Mouse (Mus musculus): Measurements from ENCODE around the gene Col19a1. TPM values are rescaled to one million over a fixed set of nuclear protein-coding genes. Genes with fewer than 3 reads are reported as not detected.

The Col19a1 gene
- total and polyA plus RNA-seq, 2 experiments = not detected

GRCm38 (mm10) chr1:24547574-24547973 lies 39.7 kb downstream of the Col19a1 start:
- TF ChIP-seq POLR2A (IDR thresholded peaks at IDR 0.05; ENCODE audit: extremely low read depth, insufficient read depth, low read length) = no peak
- H3K4me1 ChIP-seq (ENCODE audit: control insufficient read depth, insufficient read depth, low read length) = no peaks in the 10 kb centered on the region
- no peaks in the 10 kb centered on the region for H3K36me3 ChIP-seq (ENCODE audit: control insufficient read depth, insufficient read depth, low read length)
- no peaks in the 10 kb centered on the region for H3K79me2 ChIP-seq (ENCODE audit: control insufficient read depth, insufficient read depth, low read length)
- H3K4me3 ChIP-seq (ENCODE audit: insufficient read depth, low read depth, low read length) = no peak overlapping the region
- no peak overlapping the region for H3K9ac ChIP-seq (ENCODE audit: low read depth, low read length)
- no peak for DNase-seq (ENCODE audit: extremely low read depth, low read depth, low spot score)
- no peak overlapping the region for H3K27ac ChIP-seq (replicated peaks; ENCODE audit: insufficient read depth, low read depth, low read length)
- no peaks in the 10 kb centered on the region for H3K27me3 ChIP-seq (ENCODE audit: control insufficient read depth, insufficient read depth, low read length)
- 61% methylated on average over 1 of the region's 1 CpGs for WGBS

- Histone ChIP-seq H3K36me3 (ENCODE audit: control insufficient read depth, insufficient read depth, low read length) (no peaks in the 10 kb centered on the region), H3K27me3 (ENCODE audit: control insufficient read depth, insufficient read depth, low read length) (no peaks in the 10 kb centered on the region), H3K4me1 (ENCODE audit: control insufficient read depth, insufficient read depth, low read length) (no peaks in the 10 kb centered on the region), H3K9ac (ENCODE audit: low read depth, low read length) (no peak overlapping the region), H3K4me3 (ENCODE audit: insufficient read depth, low read depth, low read length) (no peak overlapping the region), H3K27ac (replicated peaks; ENCODE audit: insufficient read depth, low read depth, low read length) (no peak overlapping the region), H3K79me2 (ENCODE audit: control insufficient read depth, insufficient read depth, low read length) (no peaks in the 10 kb centered on the region)
- DNase-seq (ENCODE audit: extremely low read depth, low read depth, low spot score) = no peak
- WGBS = 38% methylated on average over 1 of the region's 1 CpGs
- TF ChIP-seq CTCF (IDR thresholded peaks at IDR 0.05; ENCODE audit: low read depth, low read length) = no peak
- no peak for TF ChIP-seq POLR2A (IDR thresholded peaks at IDR 0.05; ENCODE audit: extremely low read depth, insufficient read depth, low read length)
Observed at GRCm38 (mm10) chr1:24539852-24540251, 47.4 kb downstream of the Col19a1 start.

GRCm38 (mm10) chr1:24527194-24527593 lies 60.1 kb downstream of the Col19a1 start:
- H3K79me2 ChIP-seq (ENCODE audit: control insufficient read depth, insufficient read depth, low read length) = no peaks in the 10 kb centered on the region
- no peaks in the 10 kb centered on the region for H3K27me3 ChIP-seq (ENCODE audit: control insufficient read depth, insufficient read depth, low read length)
- H3K9ac ChIP-seq (ENCODE audit: low read depth, low read length) = no peak overlapping the region
- DNase-seq (ENCODE audit: extremely low read depth, low read depth, low spot score) = no peak
- no peak overlapping the region for H3K4me3 ChIP-seq (ENCODE audit: insufficient read depth, low read depth, low read length)
- TF ChIP-seq CTCF (IDR thresholded peaks at IDR 0.05; ENCODE audit: low read depth, low read length) (no peak), POLR2A (IDR thresholded peaks at IDR 0.05; ENCODE audit: extremely low read depth, insufficient read depth, low read length) (no peak)
- WGBS = 71% methylated on average over 2 of the region's 2 CpGs
- H3K36me3 ChIP-seq (ENCODE audit: control insufficient read depth, insufficient read depth, low read length) = no peaks in the 10 kb centered on the region
- H3K4me1 ChIP-seq (ENCODE audit: control insufficient read depth, insufficient read depth, low read length) = no peaks in the 10 kb centered on the region
- H3K27ac ChIP-seq (replicated peaks; ENCODE audit: insufficient read depth, low read depth, low read length) = no peak overlapping the region

- WGBS = 74% methylated on average over 4 of the region's 4 CpGs
Observed at GRCm38 (mm10) chr1:24517462-24517861, 69.8 kb downstream of the Col19a1 start.

GRCm38 (mm10) chr1:24515341-24515740 lies 71.9 kb downstream of the Col19a1 start:
- DNase-seq (ENCODE audit: extremely low read depth, low read depth, low spot score) = no peak
- Histone ChIP-seq H3K4me3 (ENCODE audit: insufficient read depth, low read depth, low read length) (no peak overlapping the region), H3K36me3 (ENCODE audit: control insufficient read depth, insufficient read depth, low read length) (no peaks in the 10 kb centered on the region), H3K4me1 (ENCODE audit: control insufficient read depth, insufficient read depth, low read length) (no peaks in the 10 kb centered on the region), H3K9ac (ENCODE audit: low read depth, low read length) (no peak overlapping the region), H3K27me3 (ENCODE audit: control insufficient read depth, insufficient read depth, low read length) (no peaks in the 10 kb centered on the region), H3K79me2 (ENCODE audit: control insufficient read depth, insufficient read depth, low read length) (no peaks in the 10 kb centered on the region), H3K27ac (replicated peaks; ENCODE audit: insufficient read depth, low read depth, low read length) (no peak overlapping the region)
- TF ChIP-seq CTCF (IDR thresholded peaks at IDR 0.05; ENCODE audit: low read depth, low read length) (no peak), POLR2A (IDR thresholded peaks at IDR 0.05; ENCODE audit: extremely low read depth, insufficient read depth, low read length) (no peak)
- WGBS = 74% methylated on average over 5 of the region's 5 CpGs

More at GRCm38 (mm10) chr1:24517462-24517861, 69.8 kb downstream of the Col19a1 start:
- H3K27ac ChIP-seq (replicated peaks; ENCODE audit: insufficient read depth, low read depth, low read length) = no peak overlapping the region
- H3K4me3 ChIP-seq (ENCODE audit: insufficient read depth, low read depth, low read length) = no peak overlapping the region
- TF ChIP-seq CTCF (IDR thresholded peaks at IDR 0.05; ENCODE audit: low read depth, low read length) = no peak
- DNase-seq (ENCODE audit: extremely low read depth, low read depth, low spot score) = no peak
- no peaks in the 10 kb centered on the region for H3K36me3 ChIP-seq (ENCODE audit: control insufficient read depth, insufficient read depth, low read length)
- no peak overlapping the region for H3K9ac ChIP-seq (ENCODE audit: low read depth, low read length)
- H3K79me2 ChIP-seq (ENCODE audit: control insufficient read depth, insufficient read depth, low read length) = no peaks in the 10 kb centered on the region
- H3K4me1 ChIP-seq (ENCODE audit: control insufficient read depth, insufficient read depth, low read length) = no peaks in the 10 kb centered on the region
- H3K27me3 ChIP-seq (ENCODE audit: control insufficient read depth, insufficient read depth, low read length) = no peaks in the 10 kb centered on the region

GRCm38 (mm10) chr1:24511536-24511935 lies 75.7 kb downstream of the Col19a1 start:
- WGBS = 71% methylated on average over 6 of the region's 6 CpGs
- Histone ChIP-seq H3K9ac (ENCODE audit: low read depth, low read length) (no peak overlapping the region), H3K4me1 (ENCODE audit: control insufficient read depth, insufficient read depth, low read length) (no peaks in the 10 kb centered on the region), H3K4me3 (ENCODE audit: insufficient read depth, low read depth, low read length) (no peak overlapping the region), H3K79me2 (ENCODE audit: control insufficient read depth, insufficient read depth, low read length) (no peaks in the 10 kb centered on the region), H3K27ac (replicated peaks; ENCODE audit: insufficient read depth, low read depth, low read length) (no peak overlapping the region), H3K36me3 (ENCODE audit: control insufficient read depth, insufficient read depth, low read length) (no peaks in the 10 kb centered on the region), H3K27me3 (ENCODE audit: control insufficient read depth, insufficient read depth, low read length) (no peaks in the 10 kb centered on the region)
- DNase-seq (ENCODE audit: extremely low read depth, low read depth, low spot score) = no peak
- no peak for TF ChIP-seq CTCF (IDR thresholded peaks at IDR 0.05; ENCODE audit: low read depth, low read length)
- no peak for TF ChIP-seq POLR2A (IDR thresholded peaks at IDR 0.05; ENCODE audit: extremely low read depth, insufficient read depth, low read length)
